Mouse (Mus musculus) embryonic facial prominence, embryonic 10.5 days (tissue): Measurements from ENCODE around the gene Arhgap8. TPM values are rescaled to one million over a fixed set of nuclear protein-coding genes. Genes with fewer than 3 reads are reported as not detected.

Experiments
- DNase-seq: peaks from one replicate; pipeline ENCODE4 v3.0.0-alpha.2; 2017; ENCODE audit warnings: low spot score
- H3K27ac ChIP-seq: fragments of 300-500 bp; sonication (generic); replicated peaks from 2 replicates; pipeline ENCODE4 v1.5.1; 2016; ENCODE audit warnings: mild to moderate bottlenecking
- H3K27me3 ChIP-seq: fragments of 300-500 bp; sonication (generic); replicated peaks from 2 replicates; pipeline ENCODE4 v1.6.1; 2016; ENCODE audit warnings: low read depth, mild to moderate bottlenecking; ENCODE audit not compliant: poor library complexity, severe bottlenecking
- H3K36me3 ChIP-seq: fragments of 300-500 bp; sonication (generic); replicated peaks from 2 replicates; pipeline ENCODE4 v1.6.1; 2016; ENCODE audit warnings: mild to moderate bottlenecking, moderate library complexity
- H3K4me1 ChIP-seq: fragments of 300-500 bp; sonication (generic); 2 replicates; pipeline ENCODE4 v1.6.1; 2016
- H3K4me3 ChIP-seq: fragments of 300-500 bp; sonication (generic); 2 replicates; pipeline ENCODE4 v1.5.1; 2016; ENCODE audit warnings: mild to moderate bottlenecking, moderate library complexity
- H3K9me3 ChIP-seq: fragments of 300-500 bp; sonication (generic); 2 replicates; pipeline ENCODE4 v1.6.1; 2016; ENCODE audit warnings: mild to moderate bottlenecking
- WGBS: fragments of 180-500 bp; shearing (Covaris S2); methylation state at CpG from one replicate; pipeline ENCODE4 v1.1.7; 2016; 5-methylcytosine and 5-hydroxymethylcytosine counted together
- polyA plus RNA-seq: library from polyadenylated mRNA; unstranded; fragments of >200 nt; fragmentation: Nextera tagmentation; extraction: Ambion mirVana; gene quantifications from 2 replicates; pipeline ENCODE4 v1.2.1, GENCODE M21; 2016

Arhgap8 gene
- polyA plus RNA-seq, 1 experiment from 2014 or later = 6.6 TPM

GRCm38 (mm10) chr15:84681455-84682193 is 38.2 kb upstream of the Arhgap8 start:
- WGBS = 2% methylated on average over 31 of the region's 31 CpGs
- H3K9me3 ChIP-seq = no peaks in the 10 kb centered on the region
- peaks cover 44% of the 10 kb centered on the region for H3K27me3 ChIP-seq
- H3K36me3 ChIP-seq = no peaks in the 10 kb centered on the region; the same call in 1 of the 2 replicates
- peak overlapping the region; percentile 81 for H3K27ac ChIP-seq
- H3K4me3 ChIP-seq = peak overlapping the region; percentile 83
- peak; percentile 84 for DNase-seq
- peaks cover 63% of the 10 kb centered on the region for H3K4me1 ChIP-seq

- Histone ChIP-seq H3K27ac (peak overlapping the region; percentile 40), H3K4me1 (peaks cover 68% of the 10 kb centered on the region), H3K36me3 (no peaks in the 10 kb centered on the region; the same call in 1 of the 2 replicates), H3K27me3 (peaks cover 44% of the 10 kb centered on the region), H3K9me3 (no peaks in the 10 kb centered on the region), H3K4me3 (peak overlapping the region; percentile 83)
- no peak for DNase-seq
- 71% methylated on average over 3 of the region's 3 CpGs for WGBS
Observed at GRCm38 (mm10) chr15:84682206-84682605, 37.6 kb upstream of the Arhgap8 start.

GRCm38 (mm10) chr15:84682821-84683220 is 37.0 kb upstream of the Arhgap8 start:
- H3K4me1 ChIP-seq = peaks cover 74% of the 10 kb centered on the region
- no peak for DNase-seq

GRCm38 (mm10) chr15:84684520-84684919 is 35.3 kb upstream of the Arhgap8 start:
- WGBS = 57% methylated on average over 5 of the region's 5 CpGs

More at GRCm38 (mm10) chr15:84682821-84683220, 37.0 kb upstream of the Arhgap8 start:
- H3K4me3 ChIP-seq = no peak overlapping the region
- H3K27me3 ChIP-seq = peaks cover 44% of the 10 kb centered on the region
- H3K27ac ChIP-seq = no peak overlapping the region
- WGBS = 59% methylated on average over 5 of the region's 5 CpGs
- H3K9me3 ChIP-seq = no peaks in the 10 kb centered on the region
- no peaks in the 10 kb centered on the region; the same call in 1 of the 2 replicates for H3K36me3 ChIP-seq

GRCm38 (mm10) chr15:84685417-84685816 is 34.4 kb upstream of the Arhgap8 start:
- peaks cover 19% of the 10 kb centered on the region for H3K36me3 ChIP-seq
- peaks cover 70% of the 10 kb centered on the region for H3K4me1 ChIP-seq
- peak; percentile 17 for DNase-seq
- no peak overlapping the region for H3K4me3 ChIP-seq
- no peak overlapping the region for H3K27ac ChIP-seq
- no peaks in the 10 kb centered on the region for H3K9me3 ChIP-seq
- peaks cover 30% of the 10 kb centered on the region for H3K27me3 ChIP-seq
- WGBS = 60% methylated on average over 3 of the region's 3 CpGs

More at GRCm38 (mm10) chr15:84684520-84684919, 35.3 kb upstream of the Arhgap8 start:
- no peaks in the 10 kb centered on the region for H3K9me3 ChIP-seq
- H3K27me3 ChIP-seq = peaks cover 39% of the 10 kb centered on the region
- no peak overlapping the region for H3K4me3 ChIP-seq
- H3K4me1 ChIP-seq = peaks cover 76% of the 10 kb centered on the region
- no peak overlapping the region for H3K27ac ChIP-seq
- peaks cover 10% of the 10 kb centered on the region for H3K36me3 ChIP-seq
- no peak for DNase-seq

- WGBS = 72% methylated on average over 14 of the region's 14 CpGs
- no peaks in the 10 kb centered on the region for H3K9me3 ChIP-seq
- H3K4me3 ChIP-seq = no peak overlapping the region
- H3K27ac ChIP-seq = no peak overlapping the region; the same call in 1 of the 2 replicates
- peaks cover 11% of the 10 kb centered on the region for H3K27me3 ChIP-seq
- DNase-seq = no peak
- H3K36me3 ChIP-seq = peaks cover 43% of the 10 kb centered on the region
- H3K4me1 ChIP-seq = peaks cover 45% of the 10 kb centered on the region
Observed at GRCm38 (mm10) chr15:84687904-84688303, 31.9 kb upstream of the Arhgap8 start.

- Histone ChIP-seq H3K9me3 (no peaks in the 10 kb centered on the region), H3K27ac (no peak overlapping the region), H3K4me3 (no peak overlapping the region), H3K36me3 (peaks cover 58% of the 10 kb centered on the region), H3K27me3 (no peaks in the 10 kb centered on the region), H3K4me1 (peaks cover 31% of the 10 kb centered on the region)
- 91% methylated on average over 6 of the region's 6 CpGs for WGBS
- DNase-seq = no peak
Observed at GRCm38 (mm10) chr15:84689356-84689755, 30.5 kb upstream of the Arhgap8 start.

GRCm38 (mm10) chr15:84691513-84691912 is 28.3 kb upstream of the Arhgap8 start:
- no peak overlapping the region for H3K27ac ChIP-seq
- H3K4me3 ChIP-seq = no peak overlapping the region
- H3K9me3 ChIP-seq = no peaks in the 10 kb centered on the region
- DNase-seq = no peak
- 92% methylated on average over 6 of the region's 6 CpGs for WGBS
- peaks cover 69% of the 10 kb centered on the region for H3K36me3 ChIP-seq
- H3K27me3 ChIP-seq = no peaks in the 10 kb centered on the region
- H3K4me1 ChIP-seq = peaks cover 29% of the 10 kb centered on the region

- Histone ChIP-seq H3K27ac (no peak overlapping the region), H3K4me1 (peaks cover 29% of the 10 kb centered on the region), H3K36me3 (peaks cover 74% of the 10 kb centered on the region), H3K9me3 (no peaks in the 10 kb centered on the region), H3K27me3 (no peaks in the 10 kb centered on the region), H3K4me3 (no peak overlapping the region)
- WGBS = 89% methylated on average over 7 of the region's 7 CpGs
- DNase-seq = no peak
Observed at GRCm38 (mm10) chr15:84692645-84693044, 27.2 kb upstream of the Arhgap8 start.

GRCm38 (mm10) chr15:84696021-84696420 is 23.8 kb upstream of the Arhgap8 start:
- H3K27ac ChIP-seq = 0 out of 2 replicates have a peak overlapping the region, but pooled peaks have one; percentile 5
- 60% methylated on average over 4 of the region's 4 CpGs for WGBS

GRCm38 (mm10) chr15:84697611-84698011 is 22.2 kb upstream of the Arhgap8 start:
- Histone ChIP-seq H3K4me1 (peaks cover 30% of the 10 kb centered on the region), H3K9me3 (no peaks in the 10 kb centered on the region), H3K27me3 (no peaks in the 10 kb centered on the region), H3K36me3 (peaks cover 45% of the 10 kb centered on the region), H3K4me3 (no peak overlapping the region), H3K27ac (peak overlapping the region; percentile 60)
- WGBS = 58% methylated on average over 11 of the region's 11 CpGs
- peak; percentile 53 for DNase-seq

More at GRCm38 (mm10) chr15:84696021-84696420, 23.8 kb upstream of the Arhgap8 start:
- no peaks in the 10 kb centered on the region for H3K27me3 ChIP-seq
- H3K9me3 ChIP-seq = no peaks in the 10 kb centered on the region
- no peak overlapping the region for H3K4me3 ChIP-seq
- peaks cover 58% of the 10 kb centered on the region for H3K36me3 ChIP-seq
- H3K4me1 ChIP-seq = peaks cover 26% of the 10 kb centered on the region
- DNase-seq = no peak

GRCm38 (mm10) chr15:84698189-84698588 is 21.7 kb upstream of the Arhgap8 start:
- peaks cover 30% of the 10 kb centered on the region for H3K4me1 ChIP-seq
- H3K9me3 ChIP-seq = no peaks in the 10 kb centered on the region
- WGBS = 73% methylated on average over 2 of the region's 2 CpGs
- peaks cover 45% of the 10 kb centered on the region for H3K36me3 ChIP-seq
- no peak for DNase-seq
- no peak overlapping the region for H3K27ac ChIP-seq
- no peaks in the 10 kb centered on the region for H3K27me3 ChIP-seq
- no peak overlapping the region for H3K4me3 ChIP-seq
